Mouse (Mus musculus) midbrain, postnatal 0 days (tissue): ENCODE data around the gene Nomo1. TPM values are rescaled to one million over a fixed set of nuclear protein-coding genes. Genes with fewer than 3 reads are reported as not detected.
A peak's percentile ranks its signal among the peaks of the same experiment; 100 is the strongest.

Experiments
- ATAC-seq: fragments of 200-750 bp; cut with Nextera tagmentation; 2 replicates; pipeline ENCODE4 v1.8.0; 2017; ENCODE audit warnings: moderate number of reproducible peaks, mild to moderate bottlenecking, moderate TSS enrichment, moderate library complexity; ENCODE audit not compliant: low FRiP score
- DNase-seq: peaks from one replicate; pipeline ENCODE4 v3.0.0-alpha.2; 2015; ENCODE audit warnings: low spot score
- H3K27ac ChIP-seq: fragments of 300-500 bp; sonication (generic); 2 replicates; pipeline ENCODE4 v1.5.1; 2014; ENCODE audit warnings: low read depth, mild to moderate bottlenecking, low read length, mixed read lengths
- H3K27me3 ChIP-seq: fragments of 300-500 bp; sonication (generic); 2 replicates; pipeline ENCODE4 v1.6.1; 2014; ENCODE audit warnings: low read length, control low read depth, mixed read lengths; ENCODE audit not compliant: insufficient read depth
- H3K36me3 ChIP-seq: fragments of 300-500 bp; sonication (generic); 2 replicates; pipeline ENCODE4 v1.6.1; 2014; ENCODE audit warnings: low read length, control low read depth, mixed read lengths; ENCODE audit not compliant: insufficient read depth
- H3K4me1 ChIP-seq: fragments of 300-500 bp; sonication (generic); 2 replicates; pipeline ENCODE4 v1.6.1; 2014; ENCODE audit warnings: mild to moderate bottlenecking, control low read depth, antibody characterized with exemption, low read length, mixed read lengths; ENCODE audit not compliant: insufficient read depth
- H3K4me2 ChIP-seq: fragments of 300-500 bp; sonication (generic); 2 replicates; pipeline ENCODE4 v1.6.1; 2014; ENCODE audit warnings: low read depth, mild to moderate bottlenecking, low read length, mixed read lengths; ENCODE audit not compliant: poor library complexity, severe bottlenecking
- H3K4me3 ChIP-seq: fragments of 300-500 bp; sonication (generic); 2 replicates; pipeline ENCODE4 v1.5.1; 2014; ENCODE audit warnings: low read depth, mild to moderate bottlenecking, low read length, moderate library complexity
- H3K9ac ChIP-seq: fragments of 300-500 bp; sonication (generic); replicated peaks from 2 replicates; pipeline ENCODE4 v1.6.1; 2014; ENCODE audit warnings: mild to moderate bottlenecking, low read length, moderate library complexity, mixed read lengths; ENCODE audit not compliant: poor library complexity, severe bottlenecking
- H3K9me3 ChIP-seq: fragments of 300-500 bp; sonication (generic); 2 replicates; pipeline ENCODE4 v1.6.1; 2016; ENCODE audit warnings: low read length, control low read depth
- CTCF ChIP-seq: IDR thresholded peaks from 2 replicates; pipeline ENCODE4 v1.5.1; 2016; ENCODE audit warnings: antibody characterized with exemption, mild to moderate bottlenecking
- WGBS: fragments of 180-500 bp; shearing (Covaris S2); extraction: QIAGEN DNeasy Blood & Tissue Kit; methylation state at CpG from one replicate; pipeline ENCODE4 v1.1.7; 2014; 5-methylcytosine and 5-hydroxymethylcytosine counted together
- polyA plus RNA-seq: library from polyadenylated mRNA; unstranded; fragments of >200 nt; fragmentation: Nextera tagmentation; extraction: Ambion mirVana; gene quantifications from 2 replicates; pipeline ENCODE4 v1.2.1, GENCODE M21; 2015
- total RNA-seq: library from RNA; depleted of rRNA; stranded (reverse); fragments of >200 nt; gene quantifications from 2 replicates; pipeline ENCODE4 v1.2.3, GENCODE M21; 2014

Nomo1 gene
- total and polyA plus RNA-seq, 2 experiments from 2014 or later: 38.7 to 44.2 TPM

GRCm38 (mm10) chr7:46105484-46105883, 72.0 kb downstream of the Nomo1 start:
- H3K9ac ChIP-seq: no peak overlapping the region
- no peak overlapping the region for H3K27ac ChIP-seq
- H3K4me1 ChIP-seq: no peaks in the 10 kb centered on the region
- H3K36me3 ChIP-seq: peaks cover 4% of the 10 kb centered on the region; the same call in 1 of the 2 replicates
- ATAC-seq (no peak), DNase-seq (no peak)
- no peak for TF ChIP-seq CTCF
- no peak overlapping the region for H3K4me3 ChIP-seq
- no peaks in the 10 kb centered on the region for H3K9me3 ChIP-seq
- WGBS: 90% methylated on average over 7 of the region's 7 CpGs
- no peak overlapping the region for H3K4me2 ChIP-seq
- no peaks in the 10 kb centered on the region for H3K27me3 ChIP-seq

DNA sequence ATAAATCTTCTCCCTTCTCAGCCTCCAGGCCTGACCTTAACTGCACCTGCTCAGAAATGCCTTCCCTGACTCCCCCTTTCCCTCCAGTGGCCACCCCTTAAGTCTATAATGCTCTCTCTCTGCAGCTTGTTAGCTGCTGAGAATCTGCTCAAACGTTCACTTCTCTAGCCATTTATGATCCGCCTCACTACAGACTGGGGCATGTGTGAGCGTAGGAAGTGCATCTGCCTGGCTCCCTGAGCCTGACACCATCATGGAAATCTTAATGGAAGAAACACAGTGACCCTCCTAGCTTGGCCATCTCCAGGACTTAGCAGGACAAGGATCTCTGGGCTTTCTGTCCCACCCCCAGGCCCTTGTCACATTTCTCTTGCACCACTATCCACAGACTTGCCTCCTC, 76.6 kb downstream of the Nomo1 start:
- no peak overlapping the region for H3K27ac ChIP-seq
- H3K36me3 ChIP-seq: peaks cover 4% of the 10 kb centered on the region; the same call in 1 of the 2 replicates
- no peak for ATAC-seq
- no peak for TF ChIP-seq CTCF
- no peak overlapping the region for H3K4me2 ChIP-seq
- no peak overlapping the region for H3K4me3 ChIP-seq
- DNase-seq: no peak
- no peaks in the 10 kb centered on the region for H3K4me1 ChIP-seq
- H3K9me3 ChIP-seq: no peaks in the 10 kb centered on the region
- WGBS: 56% methylated on average over 3 of the region's 3 CpGs
- no peak overlapping the region for H3K9ac ChIP-seq
- H3K27me3 ChIP-seq: no peaks in the 10 kb centered on the region

DNA sequence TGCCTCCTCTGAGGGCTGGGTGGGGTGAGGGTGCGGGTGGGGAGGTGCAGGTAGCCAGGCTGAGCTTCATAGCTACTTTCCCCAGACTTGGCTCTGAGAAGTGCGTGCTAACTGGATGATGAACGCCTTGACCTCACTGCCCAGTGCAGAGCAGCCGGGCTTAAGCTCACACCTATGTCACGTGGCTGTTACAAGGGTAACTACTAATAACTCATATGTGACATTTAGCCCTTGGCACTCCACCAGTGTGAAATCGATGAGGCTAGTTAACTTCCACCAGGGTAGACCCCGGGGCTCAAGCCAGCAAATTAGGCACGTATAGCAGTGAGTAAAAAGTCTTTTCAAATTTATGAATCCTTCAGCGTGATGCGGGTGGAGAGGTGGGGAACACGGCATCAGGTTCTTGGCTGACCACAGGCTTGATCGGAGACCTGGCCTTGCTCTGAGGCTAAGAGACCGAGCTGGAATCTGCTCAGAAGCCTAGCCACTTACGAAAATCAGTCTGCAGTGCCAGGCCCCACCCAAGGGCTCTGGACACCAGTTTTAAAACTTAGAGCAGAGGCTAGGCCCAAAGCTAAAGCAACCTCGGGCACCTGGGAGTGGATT, 77.8 kb downstream of the Nomo1 start:
- TF ChIP-seq CTCF: no peak
- Histone ChIP-seq H3K4me1 (no peaks in the 10 kb centered on the region), H3K27ac (no peak overlapping the region), H3K36me3 (peaks cover 4% of the 10 kb centered on the region; the same call in 1 of the 2 replicates), H3K4me3 (no peak overlapping the region), H3K9ac (no peak overlapping the region), H3K27me3 (no peaks in the 10 kb centered on the region), H3K4me2 (no peak overlapping the region), H3K9me3 (no peaks in the 10 kb centered on the region)
- 86% methylated on average over 15 of the region's 15 CpGs for WGBS
- DNase-seq (no peak), ATAC-seq (no peak)

GRCm38 (mm10) chr7:46111938-46112337, 78.4 kb downstream of the Nomo1 start:
- TF ChIP-seq CTCF: no peak
- ATAC-seq: no peak
- H3K9me3 ChIP-seq: no peaks in the 10 kb centered on the region

DNA sequence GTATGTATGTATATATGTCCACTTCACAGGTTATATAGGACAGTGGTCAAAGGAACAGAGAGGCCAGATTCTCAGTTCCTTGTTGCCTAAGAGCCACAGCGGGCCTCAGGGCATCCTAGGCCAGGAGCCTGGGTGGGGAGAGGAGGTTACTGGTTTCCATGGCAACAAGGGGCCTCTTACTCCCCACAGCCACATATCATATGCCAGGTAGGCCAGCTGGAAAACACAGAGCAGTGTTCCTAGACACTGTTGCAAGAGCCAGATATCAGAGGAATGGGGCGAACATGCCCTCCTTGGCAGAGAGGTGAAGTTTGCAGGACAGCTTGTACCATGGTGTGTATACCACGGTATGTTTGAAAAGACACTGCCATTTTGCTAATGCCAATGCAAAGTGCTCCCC, 79.9 kb downstream of the Nomo1 start:
- ATAC-seq (0 out of 2 replicates have a peak, but pooled peaks have one; percentile 31), DNase-seq (peak; percentile 59)
- Histone ChIP-seq H3K27me3 (no peaks in the 10 kb centered on the region), H3K4me3 (no peak overlapping the region), H3K4me1 (no peaks in the 10 kb centered on the region), H3K4me2 (no peak overlapping the region), H3K36me3 (no peaks in the 10 kb centered on the region), H3K27ac (no peak overlapping the region), H3K9me3 (no peaks in the 10 kb centered on the region), H3K9ac (no peak overlapping the region)
- WGBS: 61% methylated on average over 3 of the region's 3 CpGs
- TF ChIP-seq CTCF: no peak

More at GRCm38 (mm10) chr7:46111938-46112337, 78.4 kb downstream of the Nomo1 start:
- Histone ChIP-seq H3K27me3 (no peaks in the 10 kb centered on the region), H3K4me2 (no peak overlapping the region), H3K4me1 (no peaks in the 10 kb centered on the region), H3K9ac (no peak overlapping the region), H3K4me3 (no peak overlapping the region), H3K27ac (no peak overlapping the region), H3K36me3 (no peaks in the 10 kb centered on the region)
- DNase-seq: no peak
- 80% methylated on average over 6 of the region's 6 CpGs for WGBS

DNA sequence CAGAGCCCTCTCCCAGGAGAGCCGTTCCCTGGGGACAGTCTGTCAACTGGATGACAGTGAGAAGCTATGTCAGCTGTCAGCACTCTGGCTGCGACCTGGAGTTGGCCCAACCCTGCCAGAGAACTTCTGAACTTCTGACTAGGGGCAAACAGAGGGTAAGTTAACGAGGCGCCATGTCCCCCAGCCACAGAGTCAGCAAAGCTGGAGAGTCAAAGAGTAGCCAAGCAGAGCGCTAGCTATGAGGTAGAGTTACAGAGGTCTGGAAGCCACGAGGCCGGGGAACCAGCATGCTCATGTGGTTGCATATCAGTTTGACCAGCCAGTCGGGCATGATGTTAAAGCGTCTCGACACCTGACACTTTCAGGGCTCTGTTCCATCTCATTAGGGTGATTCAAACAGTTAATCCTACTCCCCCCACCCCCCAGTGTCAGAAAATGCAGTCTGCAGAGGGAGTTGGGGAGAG, 82.7 kb downstream of the Nomo1 start:
- no peak for ATAC-seq
- no peak overlapping the region for H3K4me2 ChIP-seq
- H3K4me1 ChIP-seq: no peaks in the 10 kb centered on the region
- no peak overlapping the region for H3K4me3 ChIP-seq
- peak; percentile 64 for DNase-seq
- H3K27ac ChIP-seq: no peak overlapping the region
- no peak for TF ChIP-seq CTCF
- H3K27me3 ChIP-seq: no peaks in the 10 kb centered on the region
- no peak overlapping the region for H3K9ac ChIP-seq
- no peaks in the 10 kb centered on the region for H3K9me3 ChIP-seq
- 63% methylated on average over 10 of the region's 10 CpGs for WGBS
- H3K36me3 ChIP-seq: no peaks in the 10 kb centered on the region
